ENCODE assay signal across 9 mouse cellular contexts in genomic region chr17:27228216-27228915, GRCm38 (mm10). TPM values are rescaled to one million over a fixed set of nuclear protein-coding genes. Genes with fewer than 3 reads are reported as not detected.
DNase-seq lines count a peak whose midpoint lies in the region; ATAC-seq and TF ChIP-seq lines count a peak whose summit lies in the region.
"Had no signal": no experiment of that assay in that cellular context is flagged by ENCODE, and none has a peak within 500 bp of the region (broad histone marks: within the 10 kb centered on the region; RNA-seq: fewer than 3 reads in every experiment).

No protein-coding gene starts in this region.

- no peak overlapping the region for H3K9ac ChIP-seq in kidney, embryonic 14.5 days (ENCODE audit: low read depth, low read length)
- H3K9ac ChIP-seq in embryonic facial prominence, embryonic 11.5 days (replicated peaks; ENCODE audit: low read length): no peak overlapping the region
- no peak overlapping the region for H3K9ac ChIP-seq in midbrain, embryonic 13.5 days (replicated peaks)
- H3K9ac ChIP-seq: limb, embryonic 13.5 days had no signal

- no peak for TF ChIP-seq CTCF in kidney, adult 2 months (conservative IDR thresholded peaks at IDR 0.05; ENCODE audit: insufficient read depth, insufficient read length, low read depth, low read length)

- WGBS in kidney, adult 2 months: 21% methylated on average over 11 of the region's 11 CpGs
- 22% methylated on average over 11 of the region's 11 CpGs for WGBS in kidney, embryonic 14.5 days
- 19% methylated on average over 11 of the region's 11 CpGs for WGBS in embryonic facial prominence, embryonic 11.5 days
- WGBS in midbrain, embryonic 13.5 days: 10% methylated on average over 11 of the region's 11 CpGs

- ATAC-seq in kidney, embryonic 14.5 days (ENCODE audit: low FRiP score, low TSS enrichment): no peak
- ATAC-seq in embryonic facial prominence, embryonic 11.5 days (replicated peaks; ENCODE audit: insufficient number of reproducible peaks, low FRiP score, low TSS enrichment, low read depth): no peak; the same call in none of the 2 replicates
- peak; percentile 75 for ATAC-seq in midbrain, embryonic 13.5 days

- peak; percentile 68 for DNase-seq in kidney, adult 2 months
- peak; percentile 88 for DNase-seq in NIH3T3 (ENCODE audit: low read depth)
- DNase-seq in embryonic facial prominence, embryonic 11.5 days (ENCODE audit: low spot score): peak; percentile 89
- peak; percentile 75 for DNase-seq in kidney, adult 9 months
- peak; percentile 52 to 63 for DNase-seq in thymus, postnatal 36 days
- DNase-seq in layer of hippocampus, adult 9-11 months: no peak

- no peaks in the 10 kb centered on the region for H3K27me3 ChIP-seq in kidney, adult 2 months (replicated peaks; ENCODE audit: control insufficient read depth, insufficient read depth, low read length)
- no peaks in the 10 kb centered on the region; the same call in 1 of the 2 replicates for H3K27me3 ChIP-seq in kidney, embryonic 14.5 days (ENCODE audit: control insufficient read depth, insufficient read depth, low read length)
- no peaks in the 10 kb centered on the region for H3K27me3 ChIP-seq in embryonic facial prominence, embryonic 11.5 days (ENCODE audit: control insufficient read depth, insufficient read depth, low read length)
- peaks cover 3% of the 10 kb centered on the region; the same call in 1 of the 2 replicates for H3K27me3 ChIP-seq in midbrain, embryonic 13.5 days

- no peak overlapping the region for H3K27ac ChIP-seq in kidney, adult 2 months (ENCODE audit: insufficient read depth, low read depth, low read length)
- H3K27ac ChIP-seq in kidney, embryonic 14.5 days (ENCODE audit: low read depth, low read length): no peak overlapping the region
- no peak overlapping the region for H3K27ac ChIP-seq in embryonic facial prominence, embryonic 11.5 days (replicated peaks; ENCODE audit: low read depth, low read length)
- peak overlapping the region; percentile 77 for H3K27ac ChIP-seq in midbrain, embryonic 13.5 days
- H3K27ac ChIP-seq: limb, embryonic 13.5 days had no signal

- H3K9me3 ChIP-seq in kidney, embryonic 14.5 days (ENCODE audit: control insufficient read depth, low read length): no peaks in the 10 kb centered on the region
- H3K9me3 ChIP-seq in embryonic facial prominence, embryonic 11.5 days (replicated peaks; ENCODE audit: control insufficient read depth, low read length): no peaks in the 10 kb centered on the region
- no peaks in the 10 kb centered on the region for H3K9me3 ChIP-seq in midbrain, embryonic 13.5 days
- H3K9me3 ChIP-seq: limb, embryonic 13.5 days had no signal

- no peaks in the 10 kb centered on the region for H3K36me3 ChIP-seq in kidney, adult 2 months (ENCODE audit: control insufficient read depth, insufficient read depth, low read length)
- no peaks in the 10 kb centered on the region for H3K36me3 ChIP-seq in kidney, embryonic 14.5 days (ENCODE audit: control insufficient read depth, insufficient read depth, low read length)
- H3K36me3 ChIP-seq in embryonic facial prominence, embryonic 11.5 days (replicated peaks; ENCODE audit: control insufficient read depth, insufficient read depth, low read depth, low read length): no peaks in the 10 kb centered on the region
- no peaks in the 10 kb centered on the region for H3K36me3 ChIP-seq in midbrain, embryonic 13.5 days
- H3K36me3 ChIP-seq: limb, embryonic 13.5 days had no signal

- TF ChIP-seq POLR2A in kidney, adult 2 months (IDR thresholded peaks at IDR 0.05; ENCODE audit: low read depth, low read length): no peak

- H3K4me3 ChIP-seq in kidney, adult 2 months (ENCODE audit: insufficient read depth, low read depth, low read length): no peak overlapping the region
- no peak overlapping the region for H3K4me3 ChIP-seq in kidney, embryonic 14.5 days (ENCODE audit: low read length)
- H3K4me3 ChIP-seq in embryonic facial prominence, embryonic 11.5 days (ENCODE audit: low read depth, low read length): no peak overlapping the region
- no peak overlapping the region for H3K4me3 ChIP-seq in midbrain, embryonic 13.5 days (replicated peaks)
- H3K4me3 ChIP-seq: limb, embryonic 13.5 days had no signal

- no peak overlapping the region for H3K4me2 ChIP-seq in kidney, embryonic 14.5 days (replicated peaks; ENCODE audit: low read depth, low read length)
- no peak overlapping the region for H3K4me2 ChIP-seq in embryonic facial prominence, embryonic 11.5 days (ENCODE audit: low read depth, low read length)
- 0 out of 2 replicates have a peak overlapping the region, but pooled peaks have one; percentile 4 for H3K4me2 ChIP-seq in midbrain, embryonic 13.5 days (replicated peaks)
- H3K4me2 ChIP-seq: limb, embryonic 13.5 days had no signal

- no peaks in the 10 kb centered on the region for H3K4me1 ChIP-seq in kidney, adult 2 months (ENCODE audit: control insufficient read depth, insufficient read depth, low read length)
- H3K4me1 ChIP-seq in kidney, embryonic 14.5 days (ENCODE audit: control insufficient read depth, insufficient read depth, low read length): no peaks in the 10 kb centered on the region
- no peaks in the 10 kb centered on the region for H3K4me1 ChIP-seq in embryonic facial prominence, embryonic 11.5 days (ENCODE audit: control insufficient read depth, insufficient read depth, low read length)
- peaks cover 61% of the 10 kb centered on the region for H3K4me1 ChIP-seq in midbrain, embryonic 13.5 days (replicated peaks)
- H3K4me1 ChIP-seq: limb, embryonic 13.5 days had no signal

RNA-seq across cellular contexts. Expression of gene Lemd2, which starts 24.1 kb away (rescaled TPM):
- polyA plus RNA-seq in kidney, adult 2 months (2012; rRNA removed): 48.4 and 64.4 TPM in 2 replicates
- polyA plus RNA-seq in kidney, embryonic 14.5 days (2014; fragmentation: Nextera tagmentation; extraction: Ambion mirVana): 14.5 and 15.6 TPM in 2 replicates
- 12.0 and 12.2 TPM in 2 replicates for polyA plus RNA-seq in embryonic facial prominence, embryonic 11.5 days (2014; fragmentation: Nextera tagmentation; extraction: Ambion mirVana)
- polyA plus RNA-seq in midbrain, embryonic 13.5 days (2015; fragmentation: Nextera tagmentation; extraction: Ambion mirVana): 16.5 and 24.0 TPM in 2 replicates
